Mouse (Mus musculus) cortical plate, adult 2 months (tissue): ENCODE data around the gene Cacna2d1.

Source experiments
- CTCF ChIP-seq: fragments of 200-500 bp; IDR thresholded peaks from 2 replicates; pipeline ENCODE4 v1.5.1; 2011; ENCODE audit warnings: mild to moderate bottlenecking, control low read depth, low read length; ENCODE audit not compliant: insufficient read depth; ENCODE audit errors: extremely low read depth
- POLR2A ChIP-seq: fragments of 200-500 bp; IDR thresholded peaks from 2 replicates; pipeline ENCODE4 v1.6.1; 2011; ENCODE audit warnings: mild to moderate bottlenecking, low read length, control low read depth; ENCODE audit not compliant: insufficient read depth; ENCODE audit errors: extremely low read depth

DNA sequence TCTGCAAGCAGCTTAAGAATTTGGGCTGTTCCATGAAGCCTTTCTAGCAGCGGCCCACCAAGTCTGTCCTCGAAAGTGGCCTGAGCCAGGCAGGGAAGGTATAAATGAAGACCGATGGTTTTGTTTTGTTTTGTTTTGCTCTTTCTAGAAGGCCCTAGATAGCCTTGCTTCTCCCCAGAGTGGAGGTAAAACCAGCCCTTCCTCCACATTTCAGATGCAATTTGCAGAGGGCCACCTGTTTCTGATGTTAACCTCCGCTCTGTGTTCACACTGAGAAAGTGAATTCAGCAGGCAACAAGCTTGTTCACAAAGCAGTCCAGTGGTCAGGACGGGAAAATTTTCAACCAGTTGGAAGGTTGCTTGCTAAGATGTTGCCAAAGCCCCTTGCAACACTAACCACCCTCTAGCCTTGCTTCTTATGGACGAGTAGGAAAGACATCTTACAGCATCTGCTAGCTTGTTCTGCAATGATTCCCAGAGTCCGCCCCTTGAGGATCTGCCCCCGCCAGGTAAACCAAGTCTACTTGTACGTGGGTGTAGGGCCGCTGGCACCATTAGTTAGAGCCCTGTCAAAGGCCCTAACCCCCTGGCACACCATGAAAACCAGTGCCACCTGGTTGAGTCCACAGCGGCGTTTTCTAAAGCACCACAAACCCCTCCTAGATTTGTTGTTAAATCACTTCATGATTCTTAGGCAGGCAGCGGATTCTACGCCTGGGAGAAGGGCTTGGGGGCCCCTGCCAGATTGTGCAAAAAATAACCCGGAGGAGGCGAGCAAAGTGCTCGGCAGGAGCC, 713 bp upstream of the Cacna2d1 start:
- TF ChIP-seq CTCF (no peak), POLR2A (no peak)
